Mouse (Mus musculus) E14TG2a.4 (cell line): ENCODE measurements around the gene Dnaic2.

Source experiments
- CTCF ChIP-seq: conservative IDR thresholded peaks from 2 replicates; pipeline ENCODE4 v1.5.1; 2014; ENCODE audit warnings: low read length
- NANOG ChIP-seq: IDR thresholded peaks from 2 replicates; pipeline ENCODE4 v1.6.1; 2014; ENCODE audit warnings: borderline replicate concordance, low read length, mixed read lengths
- POU5F1 ChIP-seq: IDR thresholded peaks from 2 replicates; pipeline ENCODE4 v1.6.1; 2014; ENCODE audit warnings: low read length, borderline replicate concordance

DNA sequence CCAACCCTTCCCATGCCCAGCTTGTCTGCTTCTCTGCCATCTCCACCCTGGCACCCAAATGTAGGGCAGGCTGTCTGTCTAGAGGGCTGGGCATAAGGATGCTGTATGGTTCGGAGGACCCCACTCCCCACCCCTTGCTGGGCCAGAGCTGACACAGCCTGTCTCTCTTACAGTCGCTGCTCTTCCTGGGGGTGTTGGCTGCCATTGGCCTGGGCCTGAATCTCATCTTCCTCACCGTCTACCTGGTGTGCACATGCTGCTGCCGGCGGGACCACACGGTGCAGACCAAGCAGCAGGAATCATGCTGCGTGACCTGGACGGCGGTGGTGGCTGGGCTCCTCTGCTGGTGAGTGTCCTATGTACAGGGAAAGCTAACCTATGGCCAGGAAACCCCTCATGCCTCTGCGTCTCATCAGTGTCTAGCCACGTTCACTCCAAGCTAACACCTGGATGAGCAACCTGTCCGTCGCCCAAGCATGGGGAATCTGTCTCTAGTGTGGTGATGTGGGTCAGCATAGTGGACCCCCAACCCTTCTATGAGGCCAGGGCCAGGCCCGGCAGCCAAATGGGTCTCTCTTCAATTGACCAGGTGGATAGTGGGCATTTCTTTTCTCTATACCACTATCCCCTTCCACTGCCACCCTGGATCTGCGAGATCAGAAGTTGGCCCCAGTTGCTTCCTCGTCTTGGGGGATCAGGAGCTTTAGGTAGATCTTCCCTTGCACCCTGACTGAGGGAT, 40.8 kb upstream of the Dnaic2 start:
- no peak for TF ChIP-seq CTCF
- TF ChIP-seq NANOG, result no peak
- TF ChIP-seq POU5F1, result no peak
